Mouse (Mus musculus): ENCODE measurements at regions not wholly inside any gene's neighbourhood (a gene's known extent, or its start where the extent isn't known, plus 50 kb on each side); places are given as distances from the start of the nearest gene placed in this dataset.

DNA sequence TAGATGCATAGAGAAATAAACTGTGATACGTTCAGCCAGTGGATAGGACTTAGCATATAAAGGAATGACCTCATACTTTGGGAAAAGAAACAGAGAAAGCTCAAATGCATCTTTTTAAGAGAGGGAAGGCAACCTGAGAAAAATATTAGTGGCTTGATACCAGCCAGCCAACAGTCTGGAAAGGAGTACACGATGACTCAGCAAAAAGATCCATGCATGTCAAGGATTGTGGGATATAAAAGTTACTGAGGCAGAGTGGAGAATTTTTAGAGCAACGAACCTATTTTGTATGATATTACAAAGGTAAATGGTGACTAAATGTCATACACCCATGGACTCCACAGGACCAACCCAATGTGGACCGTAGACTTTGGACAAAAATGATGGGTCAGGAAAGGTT is 105.6 kb downstream of the Npy start:
- H3K27ac ChIP-seq (ENCODE audit: insufficient read depth, low read length): no peak overlapping the region
- no peak overlapping the region for H3K4me3 ChIP-seq (replicated peaks; ENCODE audit: insufficient read depth, low read depth, low read length)
- no peak for DNase-seq
- no peak for TF ChIP-seq CTCF (IDR thresholded peaks at IDR 0.05; ENCODE audit: borderline replicate concordance, insufficient read depth, low read depth, low read length)
- TF ChIP-seq POLR2A (IDR thresholded peaks at IDR 0.05; ENCODE audit: borderline replicate concordance, insufficient read depth, low read length): no peak
- H3K4me1 ChIP-seq (ENCODE audit: control insufficient read depth, insufficient read depth, low read length): no peaks in the 10 kb centered on the region
- H3K27me3 ChIP-seq (ENCODE audit: control insufficient read depth, insufficient read depth, low read length): no peaks in the 10 kb centered on the region
- WGBS: 72% methylated on average over 4 of the region's 4 CpGs

DNA sequence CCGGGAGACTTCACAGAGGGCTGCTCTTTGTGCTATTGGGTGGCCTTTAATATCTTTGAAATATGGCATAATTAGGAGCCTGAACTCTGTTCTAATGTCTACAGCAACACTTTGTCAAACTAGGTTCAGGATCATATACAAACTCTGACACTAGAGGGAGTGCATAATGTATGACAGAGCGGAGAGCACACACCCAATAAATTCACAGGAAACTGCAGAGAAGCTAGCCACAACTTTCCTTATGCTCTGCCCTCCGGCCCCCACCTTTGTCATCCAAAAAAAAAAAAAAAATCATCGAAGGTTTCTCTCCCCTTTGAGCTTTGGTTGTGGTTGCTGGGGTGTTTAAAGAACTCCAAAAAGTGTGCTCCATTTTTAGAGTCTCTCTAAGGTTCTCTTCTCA is 107.6 kb downstream of the Npy start:
- no peak overlapping the region for H3K27ac ChIP-seq (ENCODE audit: insufficient read depth, low read length)
- no peaks in the 10 kb centered on the region for H3K27me3 ChIP-seq (ENCODE audit: control insufficient read depth, insufficient read depth, low read length)
- WGBS: 22% methylated on average over 4 of the region's 4 CpGs
- no peak overlapping the region for H3K4me3 ChIP-seq (replicated peaks; ENCODE audit: insufficient read depth, low read depth, low read length)
- TF ChIP-seq CTCF (IDR thresholded peaks at IDR 0.05; ENCODE audit: borderline replicate concordance, insufficient read depth, low read depth, low read length) (no peak), POLR2A (IDR thresholded peaks at IDR 0.05; ENCODE audit: borderline replicate concordance, insufficient read depth, low read length) (no peak)
- DNase-seq: no peak
- H3K4me1 ChIP-seq (ENCODE audit: control insufficient read depth, insufficient read depth, low read length): no peaks in the 10 kb centered on the region

GRCm38 (mm10) chr6:49943087-49943486 is 120.6 kb downstream of the Npy start:
- no peak overlapping the region for H3K27ac ChIP-seq (ENCODE audit: insufficient read depth, low read length)
- TF ChIP-seq POLR2A (IDR thresholded peaks at IDR 0.05; ENCODE audit: borderline replicate concordance, insufficient read depth, low read length): no peak
- TF ChIP-seq CTCF (IDR thresholded peaks at IDR 0.05; ENCODE audit: borderline replicate concordance, insufficient read depth, low read depth, low read length): no peak
- 82% methylated on average over 9 of the region's 9 CpGs for WGBS
- DNase-seq: no peak
- H3K27me3 ChIP-seq (ENCODE audit: control insufficient read depth, insufficient read depth, low read length): no peaks in the 10 kb centered on the region
- no peaks in the 10 kb centered on the region for H3K4me1 ChIP-seq (ENCODE audit: control insufficient read depth, insufficient read depth, low read length)
- no peak overlapping the region for H3K4me3 ChIP-seq (replicated peaks; ENCODE audit: insufficient read depth, low read depth, low read length)

DNA sequence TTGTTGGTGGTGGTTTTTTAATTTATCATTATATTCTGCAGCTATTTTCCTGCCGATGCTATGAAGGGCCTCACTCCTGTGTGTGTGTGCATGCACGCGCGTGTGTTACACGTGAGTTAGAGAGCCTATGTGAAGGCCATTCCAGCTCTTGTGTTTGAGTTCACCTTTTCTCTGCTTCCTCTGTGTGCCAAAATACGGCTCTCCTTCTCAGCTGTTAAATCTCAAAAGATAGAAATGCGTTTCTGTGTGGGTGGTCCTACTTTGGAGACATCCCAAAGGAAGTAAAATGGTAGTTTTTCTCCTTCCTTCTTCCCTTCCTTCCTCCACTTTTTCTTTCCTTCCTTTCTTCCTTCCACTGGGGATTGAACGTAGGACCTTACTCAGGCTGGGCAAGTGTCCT is 136.4 kb downstream of the Npy start:
- Histone ChIP-seq H3K4me3 (replicated peaks; ENCODE audit: insufficient read depth, low read depth, low read length) (no peak overlapping the region), H3K4me1 (ENCODE audit: control insufficient read depth, insufficient read depth, low read length) (no peaks in the 10 kb centered on the region), H3K27me3 (ENCODE audit: control insufficient read depth, insufficient read depth, low read length) (no peaks in the 10 kb centered on the region), H3K27ac (ENCODE audit: insufficient read depth, low read length) (no peak overlapping the region)
- TF ChIP-seq CTCF (IDR thresholded peaks at IDR 0.05; ENCODE audit: borderline replicate concordance, insufficient read depth, low read depth, low read length) (no peak), POLR2A (IDR thresholded peaks at IDR 0.05; ENCODE audit: borderline replicate concordance, insufficient read depth, low read length) (no peak)
- no peak for DNase-seq
- 90% methylated on average over 8 of the region's 8 CpGs for WGBS

- TF ChIP-seq POLR2A (IDR thresholded peaks at IDR 0.05; ENCODE audit: borderline replicate concordance, insufficient read depth, low read length): no peak
- no peak for TF ChIP-seq CTCF (IDR thresholded peaks at IDR 0.05; ENCODE audit: borderline replicate concordance, insufficient read depth, low read depth, low read length)
- H3K27me3 ChIP-seq (ENCODE audit: control insufficient read depth, insufficient read depth, low read length): no peaks in the 10 kb centered on the region
- H3K4me1 ChIP-seq (ENCODE audit: control insufficient read depth, insufficient read depth, low read length): no peaks in the 10 kb centered on the region
- DNase-seq: no peak
- WGBS: 86% methylated on average over 4 of the region's 4 CpGs
- H3K27ac ChIP-seq (ENCODE audit: insufficient read depth, low read length): no peak overlapping the region
- no peak overlapping the region for H3K4me3 ChIP-seq (replicated peaks; ENCODE audit: insufficient read depth, low read depth, low read length)
Observed at GRCm38 (mm10) chr6:49961166-49961565, 138.7 kb downstream of the Npy start.

DNA sequence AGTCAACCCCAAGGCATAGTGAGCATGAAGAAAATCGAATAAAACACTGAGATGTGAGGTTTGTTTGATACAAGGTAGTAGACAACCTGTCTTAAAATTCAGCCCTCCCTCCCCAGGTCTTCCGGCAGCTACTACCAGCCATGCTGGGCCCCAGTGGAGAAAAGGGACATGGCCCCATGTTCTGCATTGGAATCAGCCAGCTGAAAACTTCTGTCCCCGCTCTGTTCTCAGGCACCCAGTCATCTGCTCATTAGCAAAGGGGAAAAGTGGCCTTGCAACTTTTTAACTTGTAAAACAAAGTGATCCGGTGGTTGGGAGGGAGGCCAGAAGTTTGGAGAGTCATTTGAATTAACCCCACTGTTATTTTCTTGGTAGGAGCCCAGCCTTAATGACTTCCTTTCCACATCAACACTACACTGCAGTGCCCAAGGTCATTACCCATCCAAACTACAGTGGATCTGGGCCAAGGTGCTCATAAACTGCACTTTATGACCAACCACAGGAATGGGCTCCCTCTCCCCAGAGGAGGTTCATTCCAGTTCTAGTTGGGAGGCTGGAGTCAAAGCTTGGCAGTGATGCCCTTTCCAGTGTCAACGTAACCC is 143.5 kb downstream of the Npy start:
- no peak for DNase-seq
- no peaks in the 10 kb centered on the region for H3K27me3 ChIP-seq (ENCODE audit: control insufficient read depth, insufficient read depth, low read length)
- H3K4me3 ChIP-seq (replicated peaks; ENCODE audit: insufficient read depth, low read depth, low read length): no peak overlapping the region
- TF ChIP-seq CTCF (IDR thresholded peaks at IDR 0.05; ENCODE audit: borderline replicate concordance, insufficient read depth, low read depth, low read length) (no peak), POLR2A (IDR thresholded peaks at IDR 0.05; ENCODE audit: borderline replicate concordance, insufficient read depth, low read length) (no peak)
- whole genome bisulfite sequencing: 78% methylated on average over 5 of the region's 5 CpGs
- no peaks in the 10 kb centered on the region for H3K4me1 ChIP-seq (ENCODE audit: control insufficient read depth, insufficient read depth, low read length)
- no peak overlapping the region for H3K27ac ChIP-seq (ENCODE audit: insufficient read depth, low read length)

DNA sequence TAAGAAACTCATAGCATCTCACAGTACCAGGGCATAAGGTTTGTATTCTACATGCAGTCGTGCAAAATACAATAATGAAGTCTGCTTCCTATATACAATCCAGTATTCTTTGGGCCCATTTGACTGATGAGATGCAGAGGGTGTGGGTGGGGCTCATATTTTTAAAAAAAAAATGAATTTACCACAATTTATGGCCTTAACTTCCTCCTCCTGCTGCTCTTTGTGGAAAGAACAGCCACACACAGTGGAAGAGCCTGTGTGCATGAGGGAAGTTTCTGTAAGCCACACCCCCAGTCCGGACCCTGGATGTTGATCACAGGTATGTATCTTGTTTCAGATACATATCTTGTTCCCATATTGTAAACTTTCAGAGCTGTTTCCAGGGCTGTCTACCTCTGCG is 143.5 kb upstream of the Mpp6 start:
- H3K27ac ChIP-seq (ENCODE audit: insufficient read depth, low read length): no peak overlapping the region
- H3K4me1 ChIP-seq (ENCODE audit: control insufficient read depth, insufficient read depth, low read length): no peaks in the 10 kb centered on the region
- WGBS: 93% methylated on average over 3 of the region's 3 CpGs
- no peak overlapping the region for H3K4me3 ChIP-seq (replicated peaks; ENCODE audit: insufficient read depth, low read depth, low read length)
- TF ChIP-seq CTCF (IDR thresholded peaks at IDR 0.05; ENCODE audit: borderline replicate concordance, insufficient read depth, low read depth, low read length): no peak
- TF ChIP-seq POLR2A (IDR thresholded peaks at IDR 0.05; ENCODE audit: borderline replicate concordance, insufficient read depth, low read length): no peak
- no peak for DNase-seq
- H3K27me3 ChIP-seq (ENCODE audit: control insufficient read depth, insufficient read depth, low read length): no peaks in the 10 kb centered on the region

GRCm38 (mm10) chr6:49973258-49973865 is 136.7 kb upstream of the Mpp6 start:
- H3K4me1 ChIP-seq (ENCODE audit: control insufficient read depth, insufficient read depth, low read length): no peaks in the 10 kb centered on the region
- no peak for DNase-seq
- H3K4me3 ChIP-seq (replicated peaks; ENCODE audit: insufficient read depth, low read depth, low read length): no peak overlapping the region
- 81% methylated on average over 7 of the region's 7 CpGs for WGBS
- TF ChIP-seq POLR2A (IDR thresholded peaks at IDR 0.05; ENCODE audit: borderline replicate concordance, insufficient read depth, low read length): no peak
- TF ChIP-seq CTCF (IDR thresholded peaks at IDR 0.05; ENCODE audit: borderline replicate concordance, insufficient read depth, low read depth, low read length): no peak
- no peak overlapping the region for H3K27ac ChIP-seq (ENCODE audit: insufficient read depth, low read length)
- H3K27me3 ChIP-seq (ENCODE audit: control insufficient read depth, insufficient read depth, low read length): no peaks in the 10 kb centered on the region
